Mouse (Mus musculus): Measurements from ENCODE around the gene Arid5b.

The Arid5b gene

GRCm38 (mm10) chr10:68159759-68160158 is 118.8 kb downstream of the Arid5b start:
- DNase-seq = no peak

GRCm38 (mm10) chr10:68158555-68158954 is 120.0 kb downstream of the Arid5b start:
- no peak for DNase-seq

- DNase-seq = no peak
These were observed 121.0 kb downstream of the Arid5b start for GRCm38 (mm10) chr10:68157511-68157910.

GRCm38 (mm10) chr10:68156646-68157245 is 121.8 kb downstream of the Arid5b start:
- DNase-seq = no peak

GRCm38 (mm10) chr10:68156159-68156558 is 122.4 kb downstream of the Arid5b start:
- DNase-seq = no peak

- no peak for DNase-seq
These were observed 123.0 kb downstream of the Arid5b start for GRCm38 (mm10) chr10:68155431-68156119.

- no peak for DNase-seq
These were observed 124.3 kb downstream of the Arid5b start for GRCm38 (mm10) chr10:68154046-68154765.

GRCm38 (mm10) chr10:68153344-68154045 is 125.0 kb downstream of the Arid5b start:
- DNase-seq = no peak

- no peak for DNase-seq
These were observed 130.0 kb downstream of the Arid5b start for GRCm38 (mm10) chr10:68148495-68148894.

- no peak for DNase-seq
These were observed 130.8 kb downstream of the Arid5b start for GRCm38 (mm10) chr10:68147730-68148129.

- peak; percentile 44 to 77 for DNase-seq
These were observed 131.7 kb downstream of the Arid5b start for GRCm38 (mm10) chr10:68146842-68147241.

- DNase-seq = no peak
These were observed 133.1 kb downstream of the Arid5b start for GRCm38 (mm10) chr10:68145286-68145950.

- DNase-seq = no peak
These were observed 136.0 kb downstream of the Arid5b start for GRCm38 (mm10) chr10:68142501-68142900.

GRCm38 (mm10) chr10:68141567-68141966 is 137.0 kb downstream of the Arid5b start:
- DNase-seq = no peak

GRCm38 (mm10) chr10:68140871-68141270 is 137.7 kb downstream of the Arid5b start:
- DNase-seq = no peak

GRCm38 (mm10) chr10:68140306-68140705 is 138.2 kb downstream of the Arid5b start:
- no peak for DNase-seq

GRCm38 (mm10) chr10:68138123-68138522 is 140.4 kb downstream of the Arid5b start:
- DNase-seq = no peak

GRCm38 (mm10) chr10:68137151-68137833 is 141.2 kb downstream of the Arid5b start:
- DNase-seq = no peak

- peak; percentile 93 to 95 for DNase-seq
These were observed 142.0 kb downstream of the Arid5b start for GRCm38 (mm10) chr10:68136480-68137083.

GRCm38 (mm10) chr10:68136051-68136450 is 142.5 kb downstream of the Arid5b start:
- DNase-seq = no peak

- DNase-seq = peak in 1 of 2 experiments; percentile 61
These were observed 143.1 kb downstream of the Arid5b start for GRCm38 (mm10) chr10:68135416-68135815.

GRCm38 (mm10) chr10:68134549-68134948 is 144.0 kb downstream of the Arid5b start:
- DNase-seq = peak in 1 of 2 experiments; percentile 66
